Mouse (Mus musculus): ENCODE measurements around the gene Chd2. TPM values are rescaled to one million over a fixed set of nuclear protein-coding genes. Genes with fewer than 3 reads are reported as not detected.

Gene Chd2
- polyA plus RNA-seq, 1 experiment, result 5.8 TPM

- H3K79me3 ChIP-seq (ENCODE audit: low read depth), result no peaks in the 10 kb centered on the region
These were observed 27.3 kb upstream of the Chd2 start for GRCm38 (mm10) chr7:73568801-73569403.

GRCm38 (mm10) chr7:73567754-73568161, 26.1 kb upstream of the Chd2 start:
- no peak overlapping the region for H3K4me3 ChIP-seq (ENCODE audit: insufficient read depth, poor library complexity, severe bottlenecking)
- no peak overlapping the region for H3ac ChIP-seq (ENCODE audit: control insufficient read depth, insufficient read length, low read depth)
- no peaks in the 10 kb centered on the region for H3K27me3 ChIP-seq (ENCODE audit: control insufficient read depth, insufficient read depth, insufficient read length)
- H3K79me3 ChIP-seq (ENCODE audit: low read depth), result no peaks in the 10 kb centered on the region
- no peaks in the 10 kb centered on the region for H3K79me2 ChIP-seq (ENCODE audit: control insufficient read depth, insufficient read depth)
- TF ChIP-seq USF1 (IDR thresholded peaks at IDR 0.05; ENCODE audit: low read depth) (no peak), MYOG (IDR thresholded peaks at IDR 0.05; ENCODE audit: control insufficient read depth, extremely low read depth, insufficient read length) (no peak), FOSL1 (IDR thresholded peaks at IDR 0.05; ENCODE audit: insufficient read depth, low read length, poor library complexity, severe bottlenecking) (no peak), MAX (IDR thresholded peaks at IDR 0.05) (no peak), CEBPB (IDR thresholded peaks at IDR 0.05; ENCODE audit: low read depth) (no peak), CTCF (IDR thresholded peaks at IDR 0.05; ENCODE audit: control insufficient read depth, insufficient read depth, insufficient read length) (no peak), MYOD1 (IDR thresholded peaks at IDR 0.05; ENCODE audit: control insufficient read depth, insufficient read length, low read depth) (no peak)
- no peaks in the 10 kb centered on the region for H3K36me3 ChIP-seq (ENCODE audit: control insufficient read depth, insufficient read depth)

More at GRCm38 (mm10) chr7:73568801-73569403, 27.3 kb upstream of the Chd2 start:
- Histone ChIP-seq H3K36me3 (ENCODE audit: control insufficient read depth, insufficient read depth) (no peaks in the 10 kb centered on the region), H3K79me2 (ENCODE audit: control insufficient read depth, insufficient read depth) (no peaks in the 10 kb centered on the region), H3K4me3 (ENCODE audit: insufficient read depth, poor library complexity, severe bottlenecking) (no peak overlapping the region), H3K27me3 (ENCODE audit: control insufficient read depth, insufficient read depth, insufficient read length) (no peaks in the 10 kb centered on the region), H3ac (ENCODE audit: control insufficient read depth, insufficient read length, low read depth) (no peak overlapping the region)
- TF ChIP-seq CEBPB (IDR thresholded peaks at IDR 0.05; ENCODE audit: low read depth), result no peak
- no peak for TF ChIP-seq FOSL1 (IDR thresholded peaks at IDR 0.05; ENCODE audit: insufficient read depth, low read length, poor library complexity, severe bottlenecking)
- TF ChIP-seq MAX (IDR thresholded peaks at IDR 0.05), result no peak
- no peak for TF ChIP-seq CTCF (IDR thresholded peaks at IDR 0.05; ENCODE audit: control insufficient read depth, insufficient read depth, insufficient read length)
- no peak for TF ChIP-seq MYOG (IDR thresholded peaks at IDR 0.05; ENCODE audit: control insufficient read depth, extremely low read depth, insufficient read length)
- no peak for TF ChIP-seq MYOD1 (IDR thresholded peaks at IDR 0.05; ENCODE audit: control insufficient read depth, insufficient read length, low read depth)
- no peak for TF ChIP-seq USF1 (IDR thresholded peaks at IDR 0.05; ENCODE audit: low read depth)

GRCm38 (mm10) chr7:73564131-73564530, 22.5 kb upstream of the Chd2 start:
- H3ac ChIP-seq (ENCODE audit: control insufficient read depth, insufficient read length, low read depth), result no peak overlapping the region
- H3K79me3 ChIP-seq (ENCODE audit: low read depth), result no peaks in the 10 kb centered on the region
- H3K4me3 ChIP-seq (ENCODE audit: insufficient read depth, poor library complexity, severe bottlenecking), result no peak overlapping the region
- TF ChIP-seq FOSL1 (IDR thresholded peaks at IDR 0.05; ENCODE audit: insufficient read depth, low read length, poor library complexity, severe bottlenecking) (no peak), USF1 (IDR thresholded peaks at IDR 0.05; ENCODE audit: low read depth) (no peak), MYOD1 (IDR thresholded peaks at IDR 0.05; ENCODE audit: control insufficient read depth, insufficient read length, low read depth) (no peak), CTCF (IDR thresholded peaks at IDR 0.05; ENCODE audit: control insufficient read depth, insufficient read depth, insufficient read length) (no peak), MYOG (IDR thresholded peaks at IDR 0.05; ENCODE audit: control insufficient read depth, extremely low read depth, insufficient read length) (no peak), CEBPB (IDR thresholded peaks at IDR 0.05; ENCODE audit: low read depth) (no peak), MAX (IDR thresholded peaks at IDR 0.05) (no peak)
- no peaks in the 10 kb centered on the region for H3K27me3 ChIP-seq (ENCODE audit: control insufficient read depth, insufficient read depth, insufficient read length)
- H3K36me3 ChIP-seq (ENCODE audit: control insufficient read depth, insufficient read depth), result no peaks in the 10 kb centered on the region
- peaks cover 6% of the 10 kb centered on the region for H3K79me2 ChIP-seq (ENCODE audit: control insufficient read depth, insufficient read depth)

GRCm38 (mm10) chr7:73561492-73562055, 19.9 kb upstream of the Chd2 start:
- Histone ChIP-seq H3K79me2 (ENCODE audit: control insufficient read depth, insufficient read depth) (peaks cover 24% of the 10 kb centered on the region), H3K27me3 (ENCODE audit: control insufficient read depth, insufficient read depth, insufficient read length) (no peaks in the 10 kb centered on the region), H3K4me3 (ENCODE audit: insufficient read depth, poor library complexity, severe bottlenecking) (no peak overlapping the region), H3K79me3 (ENCODE audit: low read depth) (peaks cover 15% of the 10 kb centered on the region), H3K36me3 (ENCODE audit: control insufficient read depth, insufficient read depth) (no peaks in the 10 kb centered on the region), H3ac (ENCODE audit: control insufficient read depth, insufficient read length, low read depth) (no peak overlapping the region)
- TF ChIP-seq MAX (IDR thresholded peaks at IDR 0.05) (no peak), FOSL1 (IDR thresholded peaks at IDR 0.05; ENCODE audit: insufficient read depth, low read length, poor library complexity, severe bottlenecking) (no peak), CTCF (IDR thresholded peaks at IDR 0.05; ENCODE audit: control insufficient read depth, insufficient read depth, insufficient read length) (no peak), MYOD1 (IDR thresholded peaks at IDR 0.05; ENCODE audit: control insufficient read depth, insufficient read length, low read depth) (no peak), MYOG (IDR thresholded peaks at IDR 0.05; ENCODE audit: control insufficient read depth, extremely low read depth, insufficient read length) (no peak), CEBPB (IDR thresholded peaks at IDR 0.05; ENCODE audit: low read depth) (no peak)

- H3K79me2 ChIP-seq (ENCODE audit: control insufficient read depth, insufficient read depth), result peaks cover 32% of the 10 kb centered on the region
- peaks cover 23% of the 10 kb centered on the region for H3K79me3 ChIP-seq (ENCODE audit: low read depth)
- TF ChIP-seq MYOG (IDR thresholded peaks at IDR 0.05; ENCODE audit: control insufficient read depth, extremely low read depth, insufficient read length), result no peak
- no peak for TF ChIP-seq USF1 (IDR thresholded peaks at IDR 0.05; ENCODE audit: low read depth)
- TF ChIP-seq MAX (IDR thresholded peaks at IDR 0.05), result no peak
- TF ChIP-seq CEBPB (IDR thresholded peaks at IDR 0.05; ENCODE audit: low read depth), result no peak
- TF ChIP-seq CTCF (IDR thresholded peaks at IDR 0.05; ENCODE audit: control insufficient read depth, insufficient read depth, insufficient read length), result no peak
- no peak for TF ChIP-seq FOSL1 (IDR thresholded peaks at IDR 0.05; ENCODE audit: insufficient read depth, low read length, poor library complexity, severe bottlenecking)
- TF ChIP-seq MYOD1 (IDR thresholded peaks at IDR 0.05; ENCODE audit: control insufficient read depth, insufficient read length, low read depth), result no peak
These were observed 19.2 kb upstream of the Chd2 start for GRCm38 (mm10) chr7:73560811-73561210.

More at GRCm38 (mm10) chr7:73560811-73561210, 19.2 kb upstream of the Chd2 start:
- Histone ChIP-seq H3K36me3 (ENCODE audit: control insufficient read depth, insufficient read depth) (no peaks in the 10 kb centered on the region), H3K4me3 (ENCODE audit: insufficient read depth, poor library complexity, severe bottlenecking) (no peak overlapping the region), H3ac (ENCODE audit: control insufficient read depth, insufficient read length, low read depth) (no peak overlapping the region), H3K27me3 (ENCODE audit: control insufficient read depth, insufficient read depth, insufficient read length) (no peaks in the 10 kb centered on the region)
